Mouse (Mus musculus): ENCODE measurements around the gene Bivm. TPM values are rescaled to one million over a fixed set of nuclear protein-coding genes. Genes with fewer than 3 reads are reported as not detected.

Gene Bivm
- polyA plus RNA-seq, 1 experiment from 2014 or later = 27.6 TPM

Other genes starting within 250 kb of the Bivm start
- gene Tpp2, start 185.3 kb upstream of the Bivm start, polyA plus RNA-seq (2014; fragmentation: Nextera tagmentation; extraction: Ambion mirVana) = 70.1 and 70.2 TPM in 2 replicates
- gene Mettl21c, start 98.9 kb upstream of the Bivm start, polyA plus RNA-seq (2014; fragmentation: Nextera tagmentation; extraction: Ambion mirVana) = 0.85 and 0.86 TPM in 2 replicates
- 0.28 TPM in 2 replicates for gene Gm8251, start 57.0 kb upstream of the Bivm start, polyA plus RNA-seq (2014; fragmentation: Nextera tagmentation; extraction: Ambion mirVana)
- 116 and 123 TPM in 2 replicates for gene Tex30, start 16.5 kb upstream of the Bivm start, polyA plus RNA-seq (2014; fragmentation: Nextera tagmentation; extraction: Ambion mirVana)
- gene Kdelc1, start 149 bp upstream of the Bivm start, polyA plus RNA-seq (2014; fragmentation: Nextera tagmentation; extraction: Ambion mirVana) = 62.0 and 63.5 TPM in 2 replicates
- gene Ercc5, start 28.8 kb downstream of the Bivm start, polyA plus RNA-seq (2014; fragmentation: Nextera tagmentation; extraction: Ambion mirVana) = 36.0 and 40.9 TPM in 2 replicates
- not detected in 2 replicates for gene Mettl21e, start 100.0 kb downstream of the Bivm start, polyA plus RNA-seq (2014; fragmentation: Nextera tagmentation; extraction: Ambion mirVana)